Mouse (Mus musculus) liver, embryonic 15.5 days (tissue): ENCODE results near the gene B3gnt2. TPM values are rescaled to one million over a fixed set of nuclear protein-coding genes. Genes with fewer than 3 reads are reported as not detected.

Source experiments
- ATAC-seq: fragments of 200-750 bp; cut with Nextera tagmentation; 2 replicates; pipeline ENCODE4 v1.8.0; 2017; ENCODE audit warnings: moderate number of reproducible peaks, mild to moderate bottlenecking, moderate library complexity; ENCODE audit not compliant: insufficient read depth
- H3K27ac ChIP-seq: fragments of 300-500 bp; sonication (generic); replicated peaks from 2 replicates; pipeline ENCODE4 v1.5.1; 2015; ENCODE audit warnings: mild to moderate bottlenecking, inconsistent platforms
- H3K27me3 ChIP-seq: fragments of 300-500 bp; sonication (generic); 2 replicates; pipeline ENCODE4 v1.6.1; 2015; ENCODE audit warnings: mild to moderate bottlenecking, inconsistent platforms
- H3K36me3 ChIP-seq: fragments of 300-500 bp; sonication (generic); replicated peaks from 2 replicates; pipeline ENCODE4 v1.6.1; 2015; ENCODE audit warnings: moderate library complexity, mild to moderate bottlenecking, inconsistent platforms
- H3K4me1 ChIP-seq: fragments of 300-500 bp; sonication (generic); replicated peaks from 2 replicates; pipeline ENCODE4 v1.6.1; 2015; ENCODE audit warnings: inconsistent platforms
- H3K4me2 ChIP-seq: fragments of 300-500 bp; sonication (generic); 2 replicates; pipeline ENCODE4 v1.6.1; 2015; ENCODE audit warnings: moderate library complexity, mild to moderate bottlenecking, inconsistent platforms
- H3K4me3 ChIP-seq: fragments of 300-500 bp; sonication (generic); replicated peaks from 2 replicates; pipeline ENCODE4 v1.5.1; 2015; ENCODE audit warnings: mild to moderate bottlenecking, inconsistent platforms
- H3K9ac ChIP-seq: fragments of 300-500 bp; sonication (generic); 2 replicates; pipeline ENCODE4 v1.6.1; 2015; ENCODE audit warnings: moderate library complexity, mild to moderate bottlenecking, inconsistent platforms
- H3K9me3 ChIP-seq: fragments of 300-500 bp; sonication (generic); replicated peaks from 2 replicates; pipeline ENCODE4 v1.6.1; 2016; ENCODE audit warnings: inconsistent platforms
- WGBS: fragments of 180-500 bp; shearing (Covaris S2); methylation state at CpG from one replicate; pipeline ENCODE4 v1.1.7; 2015; ENCODE audit warnings: mixed read lengths; ENCODE audit not compliant: insufficient replicate concordance; 5-methylcytosine and 5-hydroxymethylcytosine counted together
- polyA plus RNA-seq: library from polyadenylated mRNA; unstranded; fragments of >200 nt; fragmentation: Nextera tagmentation; extraction: Ambion mirVana; gene quantifications from 2 replicates; pipeline ENCODE4 v1.2.1, GENCODE M21; 2015

Gene B3gnt2
- polyA plus RNA-seq = 5.3 TPM in 2 replicates

- Histone ChIP-seq H3K36me3 (no peaks in the 10 kb centered on the region), H3K4me3 (peak within 1 kb of the TSS; percentile 82), H3K9ac (peak within 1 kb of the TSS; percentile 75), H3K4me1 (peaks cover 54% of the 10 kb centered on the region), H3K27ac (peak within 1 kb of the TSS; percentile 84), H3K9me3 (no peaks in the 10 kb centered on the region), H3K27me3 (0 out of 2 replicates have a peak, but pooled peaks cover 12% of the 10 kb centered on the region), H3K4me2 (peak within 1 kb of the TSS; percentile 96)
- 8% methylated on average over 41 of the region's 41 CpGs for WGBS
- ATAC-seq = peak; percentile 14
These were observed at the start of gene B3gnt2 for GRCm38 (mm10) chr11:22860335-22861227. B3gnt2 (minus strand) TSS chr11:22860961.

GRCm38 (mm10) chr11:22906453-22906865, 45.7 kb upstream of the B3gnt2 start:
- no peak for ATAC-seq
- H3K4me1 ChIP-seq = peaks cover 5% of the 10 kb centered on the region; the same call in 1 of the 2 replicates
- H3K27ac ChIP-seq = no peak overlapping the region
- no peak overlapping the region for H3K4me3 ChIP-seq
- H3K27me3 ChIP-seq = no peaks in the 10 kb centered on the region
- H3K36me3 ChIP-seq = no peaks in the 10 kb centered on the region
- no peak overlapping the region for H3K9ac ChIP-seq
- no peaks in the 10 kb centered on the region for H3K9me3 ChIP-seq
- H3K4me2 ChIP-seq = no peak overlapping the region

DNA sequence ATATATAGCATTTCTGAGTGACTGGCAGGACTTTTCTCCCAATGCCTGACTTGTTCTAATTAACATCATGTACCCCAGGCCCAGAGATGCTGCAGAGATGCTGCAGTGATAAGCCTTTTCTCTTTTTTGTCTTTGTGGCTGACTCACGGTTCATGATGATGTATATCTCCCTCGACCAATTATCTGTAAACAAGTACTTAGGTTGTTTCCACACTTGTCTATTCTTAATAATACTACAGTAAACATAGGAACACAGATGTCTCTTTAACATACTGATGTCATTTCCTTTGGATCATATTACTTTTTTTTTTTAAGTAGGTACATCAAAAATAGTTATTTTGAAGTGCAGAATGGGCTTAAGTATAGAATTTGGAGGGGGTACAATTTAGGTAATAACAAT, 42.2 kb upstream of the B3gnt2 start:
- Histone ChIP-seq H3K9me3 (no peaks in the 10 kb centered on the region), H3K4me1 (peaks cover 11% of the 10 kb centered on the region; the same call in 1 of the 2 replicates), H3K36me3 (no peaks in the 10 kb centered on the region), H3K27ac (no peak overlapping the region), H3K27me3 (no peaks in the 10 kb centered on the region), H3K4me3 (no peak overlapping the region), H3K4me2 (no peak overlapping the region), H3K9ac (no peak overlapping the region)
- ATAC-seq = no peak
- WGBS = 53% methylated on average over 2 of the region's 2 CpGs

DNA sequence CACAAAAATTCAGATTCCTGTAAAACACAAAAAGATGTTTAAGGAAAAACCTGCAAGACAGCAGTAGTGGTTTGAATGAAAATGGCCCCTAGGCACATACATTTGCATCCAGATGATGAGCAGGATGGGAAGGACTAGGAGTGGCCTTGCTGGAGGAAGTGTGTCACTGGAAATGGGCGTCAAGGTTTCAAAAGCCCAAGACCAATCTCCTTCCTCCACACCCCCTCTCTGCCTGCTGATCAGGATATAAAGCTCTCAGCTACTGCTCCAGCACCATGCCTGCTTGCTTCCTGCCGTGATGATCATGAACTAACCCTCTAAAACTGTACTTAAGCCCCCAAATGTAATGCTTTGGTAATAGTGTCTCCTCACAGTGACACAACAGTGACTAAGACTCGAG, 39.3 kb upstream of the B3gnt2 start:
- H3K36me3 ChIP-seq = no peaks in the 10 kb centered on the region
- no peak overlapping the region for H3K9ac ChIP-seq
- H3K4me3 ChIP-seq = no peak overlapping the region
- ATAC-seq = no peak
- 30% methylated on average over 3 of the region's 3 CpGs for WGBS
- H3K27me3 ChIP-seq = no peaks in the 10 kb centered on the region
- no peak overlapping the region for H3K4me2 ChIP-seq
- peaks cover 6% of the 10 kb centered on the region; the same call in 1 of the 2 replicates for H3K4me1 ChIP-seq
- no peaks in the 10 kb centered on the region for H3K9me3 ChIP-seq
- H3K27ac ChIP-seq = no peak overlapping the region

DNA sequence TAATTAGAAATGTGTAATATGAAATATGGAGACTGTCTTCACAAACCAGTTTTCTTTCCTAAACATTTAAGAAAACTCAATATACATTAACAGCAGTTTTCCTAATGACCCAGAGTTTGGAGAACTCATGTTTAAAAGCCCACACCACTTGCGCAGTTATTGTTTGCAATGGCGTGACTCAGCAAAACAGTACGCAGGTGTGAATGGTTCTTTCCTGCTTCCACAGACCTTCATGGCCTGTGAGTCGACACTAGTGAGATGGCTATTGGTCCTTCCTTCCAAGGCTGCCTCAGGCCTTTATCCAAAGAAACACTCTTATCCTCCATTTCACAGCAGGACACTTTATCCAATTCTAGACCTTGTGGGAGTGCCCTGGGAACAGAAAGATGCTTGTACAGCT, 36.9 kb upstream of the B3gnt2 start:
- ATAC-seq = no peak
- H3K27me3 ChIP-seq = no peaks in the 10 kb centered on the region
- no peak overlapping the region for H3K4me3 ChIP-seq
- 63% methylated on average over 4 of the region's 4 CpGs for WGBS
- no peak overlapping the region for H3K9ac ChIP-seq
- H3K27ac ChIP-seq = no peak overlapping the region
- H3K4me1 ChIP-seq = peaks cover 8% of the 10 kb centered on the region; the same call in 1 of the 2 replicates
- H3K4me2 ChIP-seq = no peak overlapping the region
- H3K36me3 ChIP-seq = no peaks in the 10 kb centered on the region
- no peaks in the 10 kb centered on the region for H3K9me3 ChIP-seq

- Histone ChIP-seq H3K4me2 (no peak overlapping the region), H3K27ac (no peak overlapping the region), H3K4me1 (peaks cover 13% of the 10 kb centered on the region), H3K9me3 (no peaks in the 10 kb centered on the region), H3K36me3 (no peaks in the 10 kb centered on the region), H3K4me3 (no peak overlapping the region), H3K9ac (no peak overlapping the region), H3K27me3 (no peaks in the 10 kb centered on the region)
- 64% methylated on average over 4 of the region's 4 CpGs for WGBS
- ATAC-seq = no peak
These were observed 36.4 kb upstream of the B3gnt2 start for GRCm38 (mm10) chr11:22897127-22897526.

DNA sequence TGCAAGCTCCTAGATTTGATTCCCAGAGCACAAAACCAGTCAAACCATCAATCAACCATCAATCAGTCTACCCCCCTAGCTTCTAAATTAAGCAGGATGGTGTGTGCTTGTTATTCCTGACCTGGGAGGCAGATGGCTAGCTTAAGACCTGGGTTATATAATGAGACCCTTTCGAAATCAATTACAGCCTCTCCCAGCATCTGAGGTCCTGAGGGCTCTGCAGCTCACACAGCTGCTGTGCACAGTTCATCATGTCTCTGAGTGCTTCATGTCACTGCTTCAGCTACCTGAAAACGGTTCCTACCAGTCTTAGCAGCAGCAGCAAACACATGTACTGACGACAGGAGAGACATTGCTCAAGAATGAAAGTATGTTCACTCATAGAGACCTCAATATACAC, 32.3 kb upstream of the B3gnt2 start:
- Histone ChIP-seq H3K4me3 (no peak overlapping the region), H3K27me3 (0 out of 2 replicates have a peak, but pooled peaks cover 3% of the 10 kb centered on the region), H3K27ac (no peak overlapping the region), H3K36me3 (no peaks in the 10 kb centered on the region), H3K4me2 (no peak overlapping the region), H3K4me1 (peaks cover 8% of the 10 kb centered on the region), H3K9ac (no peak overlapping the region), H3K9me3 (no peaks in the 10 kb centered on the region)
- WGBS = 57% methylated on average over 3 of the region's 3 CpGs
- ATAC-seq = no peak

GRCm38 (mm10) chr11:22892466-22892865, 31.7 kb upstream of the B3gnt2 start:
- Histone ChIP-seq H3K27me3 (0 out of 2 replicates have a peak, but pooled peaks cover 3% of the 10 kb centered on the region), H3K9me3 (no peaks in the 10 kb centered on the region), H3K27ac (no peak overlapping the region), H3K4me3 (no peak overlapping the region), H3K36me3 (no peaks in the 10 kb centered on the region), H3K4me1 (peaks cover 8% of the 10 kb centered on the region), H3K4me2 (no peak overlapping the region), H3K9ac (no peak overlapping the region)
- WGBS = 68% methylated on average over 6 of the region's 6 CpGs
- ATAC-seq = no peak

DNA sequence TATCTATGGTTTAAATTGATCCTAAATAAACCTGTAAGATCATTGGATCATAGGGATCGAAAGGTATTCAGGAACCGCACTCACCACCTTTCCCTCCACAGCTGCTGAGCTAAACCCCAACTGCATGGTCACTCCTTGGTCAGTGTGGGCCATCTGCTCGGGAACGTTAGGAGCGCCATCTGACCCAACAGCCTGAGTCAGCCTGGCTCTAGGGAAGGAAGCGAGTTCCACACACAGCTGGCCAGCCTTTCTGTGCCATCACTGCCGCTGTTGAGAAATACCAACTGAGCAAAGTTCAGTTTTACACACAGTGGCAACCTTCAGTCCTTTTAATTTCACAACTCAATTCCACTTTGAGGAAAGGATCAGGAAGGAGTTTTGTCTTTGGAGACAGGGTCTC, 31.1 kb upstream of the B3gnt2 start:
- peak; percentile 15; the same call in 1 of the 2 replicates for ATAC-seq
- 0 out of 2 replicates have a peak, but pooled peaks cover 3% of the 10 kb centered on the region for H3K27me3 ChIP-seq
- no peak overlapping the region for H3K9ac ChIP-seq
- 0 out of 2 replicates have a peak overlapping the region, but pooled peaks have one; percentile 3 for H3K4me2 ChIP-seq
- H3K9me3 ChIP-seq = no peaks in the 10 kb centered on the region
- no peak overlapping the region for H3K27ac ChIP-seq
- WGBS = 62% methylated on average over 7 of the region's 7 CpGs
- no peaks in the 10 kb centered on the region for H3K36me3 ChIP-seq
- peaks cover 8% of the 10 kb centered on the region for H3K4me1 ChIP-seq
- H3K4me3 ChIP-seq = no peak overlapping the region

DNA sequence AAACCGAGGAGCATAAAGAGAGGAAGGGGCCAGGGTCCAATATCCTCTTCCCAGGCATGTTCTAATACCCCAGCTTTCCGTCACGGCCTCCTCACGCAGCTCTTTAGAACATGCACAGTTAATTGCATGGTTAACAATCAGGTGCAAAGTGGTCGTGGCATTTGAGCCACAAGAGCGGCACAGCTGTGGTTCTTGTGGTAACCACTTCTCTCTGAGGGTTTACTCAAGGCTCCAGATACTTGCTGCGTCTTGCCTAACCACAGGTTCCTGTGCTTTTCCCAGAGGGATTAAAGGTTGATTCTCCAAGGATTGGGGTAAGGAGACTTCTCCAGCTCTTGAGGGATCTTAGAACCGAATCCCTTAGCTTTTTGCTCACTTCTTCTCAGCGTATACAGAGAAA, 30.5 kb upstream of the B3gnt2 start:
- no peaks in the 10 kb centered on the region for H3K36me3 ChIP-seq
- H3K9ac ChIP-seq = no peak overlapping the region
- 0 out of 2 replicates have a peak overlapping the region, but pooled peaks have one; percentile 3 for H3K4me2 ChIP-seq
- H3K27ac ChIP-seq = no peak overlapping the region
- WGBS = 30% methylated on average over 9 of the region's 9 CpGs
- no peak for ATAC-seq
- no peaks in the 10 kb centered on the region for H3K9me3 ChIP-seq
- H3K4me3 ChIP-seq = no peak overlapping the region
- H3K4me1 ChIP-seq = peaks cover 8% of the 10 kb centered on the region
- 0 out of 2 replicates have a peak, but pooled peaks cover 3% of the 10 kb centered on the region for H3K27me3 ChIP-seq

- no peak overlapping the region for H3K27ac ChIP-seq
- H3K4me1 ChIP-seq = peaks cover 8% of the 10 kb centered on the region
- 0 out of 2 replicates have a peak, but pooled peaks cover 3% of the 10 kb centered on the region for H3K27me3 ChIP-seq
- H3K4me2 ChIP-seq = no peak overlapping the region
- no peak overlapping the region for H3K4me3 ChIP-seq
- no peaks in the 10 kb centered on the region for H3K9me3 ChIP-seq
- no peak for ATAC-seq
- no peaks in the 10 kb centered on the region for H3K36me3 ChIP-seq
- WGBS = 73% methylated on average over 3 of the region's 3 CpGs
- H3K9ac ChIP-seq = no peak overlapping the region
These were observed 28.5 kb upstream of the B3gnt2 start for GRCm38 (mm10) chr11:22889224-22889623.
